Mouse (Mus musculus) adrenal gland, postnatal 0 days (tissue): Measurements from ENCODE around the gene Mtmr14. TPM values are rescaled to one million over a fixed set of nuclear protein-coding genes. Genes with fewer than 3 reads are reported as not detected.

Experiments
- polyA plus RNA-seq: library from polyadenylated mRNA; unstranded; fragments of >200 nt; fragmentation: Nextera tagmentation; extraction: Ambion mirVana; gene quantifications from 2 replicates; pipeline ENCODE4 v1.2.1, GENCODE M21; 2015

The Mtmr14 gene
- 30.8 and 32.0 TPM in 2 replicates for polyA plus RNA-seq

DNA sequence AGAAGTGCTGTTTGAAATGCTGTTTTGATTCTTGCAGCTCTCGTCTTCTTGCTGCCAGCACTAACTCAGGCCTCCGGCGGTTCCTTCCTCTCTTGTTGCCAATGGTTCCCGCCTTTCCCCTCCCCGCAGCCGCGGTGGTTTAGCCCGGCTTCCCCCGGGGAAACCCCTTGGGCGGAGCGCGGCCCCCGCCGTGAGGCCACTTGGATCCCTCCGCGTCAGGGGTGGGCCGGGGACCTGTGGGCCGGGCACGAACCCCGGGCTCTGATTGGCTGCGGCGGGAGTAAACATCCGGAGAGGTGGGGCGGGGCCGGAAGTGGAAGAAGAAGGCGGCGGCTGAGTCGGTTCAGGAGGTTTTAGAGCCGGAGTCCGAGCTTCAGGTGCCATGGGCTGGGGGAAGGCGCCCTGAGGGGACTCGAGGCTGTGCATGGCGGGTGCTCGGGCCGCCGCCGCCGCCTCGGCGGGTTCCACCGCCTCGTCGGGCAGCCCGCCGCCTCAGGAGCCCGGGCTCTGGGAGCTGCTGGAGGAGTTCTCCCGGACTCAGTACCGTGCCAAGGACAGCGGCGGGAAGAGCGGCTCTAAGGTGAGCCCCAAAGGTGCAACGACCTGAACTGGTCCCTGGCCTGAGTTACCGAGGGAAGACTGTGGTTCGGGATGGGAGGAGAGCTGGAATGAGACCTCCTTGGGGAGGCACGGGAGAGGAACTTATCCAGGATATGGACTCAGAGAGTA is at the start of gene Mtmr14:
Mtmr14 (plus strand) TSS at position 302 of the 729 bp plus-strand sequence.

DNA sequence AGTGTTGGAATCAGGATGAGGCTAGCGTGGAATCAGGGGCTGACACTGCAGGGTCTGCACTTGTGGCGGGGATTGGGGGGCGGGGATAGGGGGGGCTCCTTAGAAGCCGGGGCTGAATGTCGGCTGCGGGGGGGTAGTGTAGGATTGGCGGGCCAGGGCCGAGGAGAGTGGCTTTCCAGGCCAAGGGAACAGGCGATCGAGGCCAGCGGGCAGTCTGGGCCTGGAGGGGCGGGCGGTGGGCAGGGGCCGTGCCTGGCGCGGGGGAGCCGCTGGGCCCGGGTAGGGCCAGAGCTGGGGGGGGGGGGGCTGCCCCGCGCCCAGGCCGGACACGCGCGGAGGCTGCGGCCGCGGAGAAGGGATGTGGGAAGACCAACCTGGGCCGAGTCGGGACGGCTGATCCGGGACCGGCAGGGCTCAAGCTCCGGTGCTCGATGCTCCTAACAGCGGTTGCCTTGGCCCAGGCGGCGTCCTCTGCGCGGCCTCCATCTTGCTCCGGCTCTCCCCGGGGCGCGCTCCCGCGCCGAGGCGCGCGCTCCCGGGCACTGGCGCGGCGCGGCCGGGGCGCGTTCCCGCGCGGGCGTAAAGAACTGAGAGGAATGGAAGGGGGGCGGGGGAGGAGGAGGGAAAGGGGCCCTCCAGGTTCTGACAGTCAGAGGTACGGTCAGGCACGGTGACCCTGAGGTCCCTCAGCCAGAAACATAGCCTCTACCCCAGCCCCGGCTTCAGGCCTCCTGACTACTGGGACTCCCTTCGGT is 42.6 kb upstream of the Mtmr14 start, which contains the start of gene Lhfpl4:
Lhfpl4 (minus strand) TSS at position 544 of the 755 bp plus-strand sequence.

GRCm38 (mm10) chr6:113282101-113282802 is 44.6 kb downstream of the Mtmr14 start, which contains the start of gene Cpne9:
TSS of gene Cpne9 (plus strand) at chr6:113282307.

DNA sequence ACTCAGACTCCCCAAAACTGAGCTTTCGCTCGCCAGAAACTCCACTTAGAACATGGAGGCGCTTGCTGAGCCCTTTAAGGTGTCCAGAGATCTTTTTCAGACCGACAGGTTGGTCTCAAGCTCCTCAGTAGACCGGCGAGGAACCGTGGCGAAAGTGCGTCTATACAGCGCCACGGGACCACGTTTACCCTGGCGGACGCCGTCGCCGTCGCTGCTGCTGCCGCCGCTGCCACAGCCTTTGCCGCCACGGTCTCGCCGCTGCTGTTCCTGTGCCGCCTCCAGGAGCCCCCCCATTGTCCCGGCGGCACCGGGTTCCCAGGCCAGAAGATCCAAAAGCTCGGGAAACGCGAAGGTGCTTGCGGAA is 69.3 kb downstream of the Mtmr14 start, which contains the start of gene Brpf1:
Brpf1 (plus strand) TSS at position 152 of the 364 bp plus-strand sequence.

GRCm38 (mm10) chr6:113326533-113327315 is 89.1 kb downstream of the Mtmr14 start, which contains the start of gene Ogg1:
TSS of gene Ogg1 (plus strand) at chr6:113326972.

Other genes starting within 250 kb of the Mtmr14 start
- gene Thumpd3, start 191.6 kb upstream of the Mtmr14 start, polyA plus RNA-seq: 38.0 and 52.7 TPM in 2 replicates
- 35.5 and 55.9 TPM in 2 replicates for gene Setd5, start 160.5 kb upstream of the Mtmr14 start, polyA plus RNA-seq
- gene Lhfpl4, start 42.5 kb upstream of the Mtmr14 start, polyA plus RNA-seq: 4.2 and 6.2 TPM in 2 replicates
- 0.11 TPM in 2 replicates for gene Cpne9, start 44.5 kb downstream of the Mtmr14 start, polyA plus RNA-seq
- gene Brpf1, start 69.3 kb downstream of the Mtmr14 start, polyA plus RNA-seq: 7.2 and 9.8 TPM in 2 replicates
- gene Ogg1, start 89.1 kb downstream of the Mtmr14 start, polyA plus RNA-seq: 12.6 and 15.8 TPM in 2 replicates
- 101 and 105 TPM in 2 replicates for gene Camk1, start 106.1 kb downstream of the Mtmr14 start, polyA plus RNA-seq
- gene Tada3, start 140.0 kb downstream of the Mtmr14 start, polyA plus RNA-seq: 28.2 and 43.4 TPM in 2 replicates
- gene Arpc4, start 140.3 kb downstream of the Mtmr14 start, polyA plus RNA-seq: 282 and 330 TPM in 2 replicates
- 1.4 and 1.8 TPM in 2 replicates for gene Ttll3, start 151.4 kb downstream of the Mtmr14 start, polyA plus RNA-seq
- gene Rpusd3, start 181.5 kb downstream of the Mtmr14 start, polyA plus RNA-seq: 8.8 and 15.2 TPM in 2 replicates
- gene Cidec, start 197.9 kb downstream of the Mtmr14 start, polyA plus RNA-seq: 1.2 and 2.2 TPM in 2 replicates
- 62.6 and 65.0 TPM in 2 replicates for gene Jagn1, start 204.7 kb downstream of the Mtmr14 start, polyA plus RNA-seq
- gene Il17re, start 220.6 kb downstream of the Mtmr14 start, polyA plus RNA-seq: 2.0 and 2.7 TPM in 2 replicates
- gene Il17rc, start 233.6 kb downstream of the Mtmr14 start, polyA plus RNA-seq: 16.6 and 22.4 TPM in 2 replicates
- gene Creld1, start 245.5 kb downstream of the Mtmr14 start, polyA plus RNA-seq: 26.5 and 32.6 TPM in 2 replicates